Mouse (Mus musculus) thymus, postnatal 0 days (tissue): Measurements from ENCODE around the gene Adamts15. TPM values are rescaled to one million over a fixed set of nuclear protein-coding genes. Genes with fewer than 3 reads are reported as not detected.
A peak's percentile ranks its signal among the peaks of the same experiment; 100 is the strongest.

Experiments used
- DNase-seq: peaks from one replicate; pipeline ENCODE4 v3.0.0-alpha.2; 2015; ENCODE audit warnings: low spot score
- polyA plus RNA-seq: library from polyadenylated mRNA; unstranded; fragments of >200 nt; fragmentation: Nextera tagmentation; extraction: Ambion mirVana; gene quantifications from 2 replicates; pipeline ENCODE4 v1.2.1, GENCODE M21; 2015

The Adamts15 gene
- polyA plus RNA-seq = 0.34 and 0.51 TPM in 2 replicates

DNA sequence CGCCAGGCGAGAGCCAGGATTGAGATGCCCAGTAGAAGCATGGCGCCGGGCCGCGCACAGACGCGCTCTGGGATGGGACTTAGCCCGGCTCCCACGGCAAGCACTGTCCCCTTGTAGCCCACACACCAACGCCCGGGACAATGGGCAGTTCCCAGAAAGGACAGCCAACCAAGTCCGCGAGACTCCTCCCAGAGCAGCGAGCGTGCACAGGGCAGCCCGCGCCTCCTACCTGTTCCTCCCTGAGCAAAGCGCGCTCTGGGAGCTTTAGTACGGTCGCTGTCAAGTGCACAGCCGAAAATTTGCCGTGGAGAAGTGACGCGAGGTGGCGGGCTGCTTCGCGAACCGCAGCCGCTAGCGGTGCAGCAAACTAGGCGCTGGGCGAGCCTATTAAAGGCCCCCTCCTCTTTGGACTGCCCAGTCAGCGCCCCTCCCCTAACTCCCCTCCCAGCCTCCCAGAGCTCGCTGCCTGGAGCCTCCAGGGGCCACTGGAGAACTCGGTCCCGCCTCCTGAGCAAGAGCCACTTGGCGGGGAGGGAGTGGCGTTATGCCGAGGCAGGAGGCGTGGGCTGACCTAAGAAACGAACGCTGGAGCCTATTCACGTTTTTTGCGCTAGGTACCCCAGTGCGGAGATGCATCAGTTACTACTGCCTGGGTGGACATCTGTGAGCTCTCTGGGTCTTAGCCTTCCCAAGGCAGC, at the start of gene Adamts15:
Gene Adamts15 (minus strand): TSS at position 256 of the 698 bp plus-strand sequence.
- no peak for DNase-seq

DNA sequence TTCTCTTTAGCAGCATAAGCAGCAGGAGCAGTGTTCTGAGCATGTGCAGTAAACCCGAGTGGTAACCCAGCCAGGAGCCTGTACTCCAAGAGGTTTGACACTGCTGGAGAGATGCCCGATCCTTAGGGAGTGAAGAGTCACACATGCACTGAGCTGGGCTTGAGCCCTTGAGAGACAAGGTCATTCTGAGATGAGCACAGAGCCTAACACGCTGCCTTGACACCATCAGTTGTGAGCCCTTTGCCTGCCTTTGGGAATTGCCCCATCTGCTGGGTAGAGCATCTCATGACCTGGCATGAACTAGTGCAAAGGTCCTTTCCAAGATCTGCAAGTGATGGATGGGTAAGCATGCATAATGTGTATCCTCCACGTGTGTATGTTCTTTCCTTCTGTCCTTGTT, 49.7 kb upstream of the Adamts15 start:
- no peak for DNase-seq

DNA sequence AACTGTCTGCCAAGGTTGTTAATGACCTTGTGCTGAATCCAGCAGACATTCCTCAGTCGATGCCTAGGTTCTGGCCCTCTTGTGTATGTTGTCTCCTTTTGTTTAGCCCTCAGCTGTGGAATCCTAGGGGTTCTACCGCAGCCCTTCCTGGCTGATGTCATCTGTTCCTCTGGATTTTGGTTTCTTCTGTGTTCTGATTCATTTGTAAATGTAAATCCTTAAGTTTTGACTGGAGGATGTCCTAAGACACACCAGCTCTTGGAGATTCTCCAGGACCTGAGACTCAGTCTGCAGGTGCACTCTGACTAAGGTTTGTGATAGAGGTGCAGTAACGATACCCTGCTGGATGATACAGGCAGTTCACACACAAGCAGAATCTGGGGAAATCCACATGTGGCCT, 47.7 kb upstream of the Adamts15 start:
- DNase-seq = no peak

DNA sequence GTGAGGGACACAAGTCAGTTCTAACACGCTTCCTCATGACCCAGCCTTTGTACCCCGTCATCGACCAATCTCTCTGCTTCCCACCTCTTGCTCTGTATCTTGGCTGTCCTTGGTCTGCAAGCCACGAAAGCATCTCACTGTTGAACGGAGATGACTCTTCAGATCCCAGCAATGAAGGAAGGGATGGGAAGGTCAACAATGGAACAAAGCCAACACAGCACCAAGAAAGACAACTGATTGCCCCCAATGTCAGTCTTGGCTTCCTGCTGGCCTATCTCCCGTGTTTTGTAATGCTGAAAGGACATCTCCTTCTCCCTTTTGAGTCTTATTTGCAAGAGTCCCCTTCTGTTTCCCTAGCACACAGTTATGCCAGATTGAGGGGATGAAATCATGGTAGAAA, 45.9 kb upstream of the Adamts15 start:
- DNase-seq = no peak

DNA sequence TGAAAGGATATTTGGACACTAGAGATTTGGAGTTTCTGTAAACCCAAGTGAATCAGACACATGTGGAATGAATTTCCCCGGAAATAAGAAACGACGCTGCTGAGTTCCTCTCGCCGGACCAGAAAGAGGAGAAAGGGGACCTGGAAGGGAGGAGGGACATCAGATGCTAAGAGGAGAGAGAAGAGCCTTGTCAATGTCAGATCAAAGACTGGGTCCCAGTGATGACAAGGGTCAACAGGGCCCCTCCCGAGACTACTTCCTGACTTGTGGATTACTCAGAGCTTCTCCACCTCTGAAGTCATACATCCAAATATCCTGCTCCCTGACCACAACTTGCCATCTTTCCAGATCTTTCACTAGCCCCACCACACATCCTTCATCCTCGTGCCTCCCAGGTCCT, 44.6 kb upstream of the Adamts15 start:
- no peak for DNase-seq

DNA sequence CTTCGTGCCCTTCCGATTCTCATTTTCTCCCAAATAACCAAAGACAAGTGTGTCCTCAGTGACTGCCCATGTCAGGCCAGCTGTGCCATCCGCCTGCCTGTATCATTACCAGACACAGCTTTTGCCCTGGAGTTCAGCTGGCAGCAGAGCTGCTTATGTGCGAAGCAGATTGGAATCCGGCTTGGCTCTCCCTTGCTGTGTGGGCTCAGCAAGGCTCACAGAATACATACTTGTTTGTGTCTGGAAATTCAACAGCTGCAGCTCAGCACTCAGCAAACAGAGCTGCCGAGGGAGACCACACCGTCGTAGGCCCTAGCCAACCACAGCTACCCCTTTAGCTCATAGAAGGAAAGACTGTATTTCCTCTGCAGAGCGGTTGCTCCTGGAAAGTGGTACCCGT, 42.4 kb upstream of the Adamts15 start:
- no peak for DNase-seq

DNA sequence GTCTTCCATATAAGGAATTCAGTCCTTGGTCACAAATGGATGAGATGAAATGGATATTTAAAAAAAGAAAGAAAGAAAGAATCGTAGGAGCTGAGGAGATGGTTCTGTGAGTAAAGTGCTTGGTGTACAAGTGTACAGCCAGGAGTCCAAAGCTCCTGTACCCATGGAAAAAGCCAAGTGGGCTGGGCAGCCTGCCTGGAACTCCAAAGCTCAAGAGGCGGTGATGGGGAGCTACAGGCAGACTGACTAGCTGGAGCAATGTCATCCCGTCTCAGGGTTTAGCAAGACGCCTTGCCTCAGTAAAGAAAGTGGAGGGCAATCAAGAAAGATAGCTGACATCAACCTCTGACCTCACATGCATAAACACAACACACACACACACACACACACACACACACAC, 41.5 kb upstream of the Adamts15 start:
- DNase-seq = no peak

DNA sequence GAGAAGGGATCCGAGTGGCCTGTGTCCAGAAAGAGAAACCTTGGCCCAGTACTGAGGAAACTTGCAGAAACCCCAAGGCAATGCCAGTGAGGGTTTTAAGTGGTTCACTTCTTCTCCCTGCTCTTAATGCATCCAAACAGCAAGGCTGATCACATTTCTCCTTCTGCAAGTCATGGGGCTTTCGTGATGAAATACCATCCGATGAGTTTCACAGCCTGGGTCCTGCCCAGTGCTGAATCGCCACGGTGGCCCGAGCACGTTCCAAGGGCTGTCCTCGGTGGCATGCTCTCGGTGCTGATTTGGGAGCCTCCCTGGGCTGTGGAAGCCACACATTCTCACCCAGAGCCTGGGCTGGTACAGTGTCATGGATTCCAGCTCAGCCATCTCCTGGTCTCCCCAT, 33.0 kb upstream of the Adamts15 start:
- no peak for DNase-seq

DNA sequence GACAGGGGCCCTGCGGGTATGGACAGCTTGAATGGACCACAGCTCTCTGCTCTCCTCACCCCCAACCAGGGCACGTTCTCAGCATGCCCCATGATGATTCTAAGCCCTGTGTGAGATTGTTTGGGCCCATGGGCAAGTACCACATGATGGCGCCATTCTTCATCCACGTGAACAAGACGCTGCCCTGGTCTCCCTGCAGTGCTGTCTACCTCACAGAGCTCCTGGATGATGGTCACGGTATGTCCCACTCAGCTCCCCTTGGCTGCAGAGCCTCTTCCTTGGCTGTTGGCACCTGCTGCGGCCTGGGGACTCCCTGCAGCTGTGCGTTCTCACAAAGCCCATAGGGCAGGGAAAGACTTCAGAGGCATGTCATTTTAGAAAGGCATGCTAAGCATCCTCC, 31.0 kb upstream of the Adamts15 start:
- DNase-seq = peak; percentile 19

DNA sequence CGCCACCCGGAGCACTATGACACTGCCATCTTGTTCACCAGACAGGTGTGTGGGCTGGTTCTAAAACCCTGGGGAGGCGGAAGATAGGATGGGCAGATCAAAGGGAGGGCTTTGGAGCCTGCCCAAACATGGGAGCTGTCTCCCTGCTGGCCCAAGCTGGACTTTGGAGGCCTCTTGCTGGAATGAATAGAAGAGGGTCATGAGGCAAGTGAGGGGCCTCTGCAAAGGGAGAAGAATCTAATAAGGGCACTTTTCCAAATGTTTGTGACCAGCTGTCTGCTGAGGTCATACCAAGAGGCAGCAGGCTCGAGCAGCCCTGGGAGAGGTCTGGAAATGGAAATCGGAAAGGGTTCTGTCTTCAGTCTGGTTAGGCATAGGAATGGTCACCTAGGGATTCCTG, 29.2 kb upstream of the Adamts15 start:
- no peak for DNase-seq

DNA sequence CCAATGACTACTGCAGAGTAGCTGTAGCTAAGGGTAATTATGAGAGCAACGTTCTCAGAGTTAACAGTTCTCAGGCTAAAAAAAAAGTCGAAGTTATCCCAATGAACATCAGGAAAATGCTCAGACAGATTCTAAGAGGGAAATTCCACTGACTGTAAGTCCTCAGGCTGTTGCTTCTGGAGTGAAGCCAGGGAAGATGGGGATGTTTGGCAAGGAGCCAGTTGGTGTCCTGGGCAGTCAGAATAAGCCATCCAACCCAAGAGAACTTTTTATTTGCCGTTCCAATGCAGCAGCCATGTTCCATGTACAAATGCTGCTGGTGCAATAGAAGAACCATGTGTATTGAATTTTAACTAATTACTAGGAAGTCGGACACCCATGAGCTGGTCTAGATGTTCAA, 28.3 kb upstream of the Adamts15 start:
- no peak for DNase-seq

DNA sequence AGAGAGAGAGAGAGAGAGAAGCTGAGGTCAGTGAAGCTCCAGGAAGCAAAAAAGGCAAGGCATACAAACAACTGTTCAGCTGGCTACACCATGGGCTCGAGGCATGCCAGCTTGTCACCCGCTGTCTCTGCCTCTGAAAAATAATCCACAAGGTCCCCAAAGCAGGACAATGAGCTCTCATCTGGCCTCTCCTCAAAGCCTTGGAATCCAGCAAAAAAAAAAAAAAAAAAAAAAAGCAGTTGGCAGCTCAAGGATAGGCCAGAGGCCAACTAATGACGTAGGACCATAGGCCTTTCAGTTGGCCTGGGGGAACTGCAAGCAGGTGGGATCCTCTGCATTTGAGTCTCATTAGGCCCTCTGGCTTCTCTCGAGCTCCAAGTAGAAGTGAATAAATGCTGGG, 27.7 kb upstream of the Adamts15 start:
- DNase-seq = no peak

DNA sequence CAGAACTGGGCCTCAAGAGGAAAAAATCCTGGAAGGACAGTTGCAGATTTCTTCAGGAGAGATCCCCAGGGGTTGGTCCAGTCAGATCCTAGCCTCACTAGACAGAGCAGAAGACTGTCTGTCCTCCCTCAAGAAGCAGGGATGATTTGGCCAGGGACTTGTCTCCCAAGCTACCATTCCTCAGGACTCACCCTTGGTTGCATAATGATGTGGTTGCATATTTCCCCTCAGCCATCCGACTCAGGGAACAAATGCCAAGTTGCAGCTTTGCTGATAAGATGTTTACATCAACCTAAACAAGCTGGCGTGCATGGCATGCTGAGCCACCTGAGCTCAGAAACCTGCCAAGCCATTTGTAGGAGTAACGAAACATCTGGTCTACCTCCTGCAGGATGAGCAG, 27.2 kb upstream of the Adamts15 start:
- DNase-seq = no peak

DNA sequence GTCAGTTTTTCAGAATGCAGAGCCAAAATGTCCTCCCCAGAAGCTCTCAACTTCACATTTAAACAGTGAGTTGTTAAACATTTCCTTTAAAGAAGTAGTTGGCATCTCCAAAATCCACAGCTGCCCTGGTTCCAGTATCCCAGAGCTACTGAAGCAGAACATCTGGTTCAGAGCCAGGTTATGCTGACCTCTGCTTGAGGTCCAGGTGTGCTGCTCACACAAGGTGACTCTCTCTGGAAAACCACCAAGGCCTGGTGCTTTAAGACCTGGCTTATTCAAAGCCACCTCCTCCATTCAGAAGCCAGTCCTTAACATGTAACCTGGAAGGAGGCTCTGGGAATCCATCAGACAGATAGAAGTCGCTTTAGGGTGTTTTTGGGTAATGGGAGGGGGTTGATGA, 23.0 kb upstream of the Adamts15 start:
- no peak for DNase-seq

DNA sequence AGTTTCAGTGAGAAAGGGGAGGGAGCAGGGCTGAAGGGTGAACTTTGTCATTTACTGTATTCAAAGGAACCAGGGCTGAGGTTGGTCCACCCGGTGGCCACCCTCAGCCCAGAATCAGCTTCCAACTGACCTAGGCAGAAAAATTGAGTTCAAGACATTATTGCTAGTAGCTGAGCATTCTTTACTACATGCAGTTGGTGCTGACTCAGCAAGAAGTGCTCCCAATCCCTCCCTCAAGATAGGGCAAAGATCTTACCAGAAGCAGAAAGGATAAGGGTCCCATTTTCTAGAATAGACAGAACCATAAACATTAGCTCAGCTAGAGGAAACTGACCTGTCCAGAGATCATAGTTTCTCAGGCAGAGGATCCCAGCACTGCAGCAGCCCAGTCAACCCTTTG, 22.0 kb upstream of the Adamts15 start:
- no peak for DNase-seq

DNA sequence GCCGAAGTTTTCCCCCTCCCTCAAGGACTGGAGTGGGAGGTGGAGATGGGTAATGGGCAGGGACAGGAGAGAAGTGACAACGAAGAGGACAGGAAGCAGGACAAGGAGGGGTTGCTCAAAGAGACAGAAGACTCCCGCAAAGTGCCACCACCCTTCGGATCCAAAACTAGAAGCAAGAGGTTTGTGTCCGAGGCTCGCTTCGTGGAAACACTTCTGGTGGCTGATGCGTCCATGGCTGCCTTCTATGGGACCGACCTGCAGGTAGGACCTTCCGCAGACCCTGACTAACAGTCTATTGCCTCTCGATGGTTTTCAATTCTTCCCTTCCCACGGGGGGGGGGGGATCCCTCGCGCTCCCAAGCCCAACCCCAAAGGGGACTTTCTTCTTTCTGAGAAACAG, 21.1 kb upstream of the Adamts15 start:
- DNase-seq = no peak

DNA sequence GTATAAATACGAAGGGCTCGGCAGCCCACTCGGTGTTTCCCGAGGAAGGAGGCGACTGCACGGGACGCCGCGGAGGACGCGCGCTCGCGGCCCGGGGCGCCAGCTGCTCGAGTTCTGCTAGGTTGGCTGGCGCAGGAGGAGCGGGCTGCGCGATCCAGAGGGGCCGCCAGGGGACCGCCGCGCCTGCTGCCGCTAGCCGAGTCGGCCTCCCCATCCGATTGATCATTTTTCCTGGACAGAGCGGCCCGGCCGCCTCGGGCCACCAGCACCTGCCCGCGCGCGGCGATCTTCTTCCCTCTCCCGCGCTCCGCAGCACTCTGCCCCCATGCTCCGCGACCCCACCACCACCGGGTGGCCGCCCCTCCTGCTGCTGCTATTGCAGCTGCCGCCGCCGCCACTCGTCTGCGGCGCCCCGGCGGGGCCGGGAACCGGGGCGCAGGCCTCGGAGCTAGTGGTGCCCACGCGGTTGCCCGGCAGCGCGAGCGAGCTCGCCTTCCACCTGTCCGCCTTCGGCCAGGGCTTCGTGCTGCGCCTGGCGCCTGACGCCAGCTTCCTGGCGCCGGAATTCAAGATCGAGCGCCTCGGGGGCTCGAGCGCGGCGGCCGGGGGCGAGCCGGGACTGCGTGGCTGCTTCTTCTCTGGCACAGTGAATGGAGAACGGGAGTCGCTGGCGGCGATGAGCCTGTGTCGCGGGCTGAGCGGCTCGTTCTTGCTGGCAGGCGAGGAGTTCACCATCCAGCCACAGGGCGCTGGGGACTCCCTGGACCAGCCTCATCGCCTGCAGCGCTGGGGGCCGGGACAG, 20.5 kb upstream of the Adamts15 start, which contains the start of gene Adamts8:
Gene Adamts8 (plus strand): TSS at position 51 of the 802 bp plus-strand sequence.
- no peak for DNase-seq

DNA sequence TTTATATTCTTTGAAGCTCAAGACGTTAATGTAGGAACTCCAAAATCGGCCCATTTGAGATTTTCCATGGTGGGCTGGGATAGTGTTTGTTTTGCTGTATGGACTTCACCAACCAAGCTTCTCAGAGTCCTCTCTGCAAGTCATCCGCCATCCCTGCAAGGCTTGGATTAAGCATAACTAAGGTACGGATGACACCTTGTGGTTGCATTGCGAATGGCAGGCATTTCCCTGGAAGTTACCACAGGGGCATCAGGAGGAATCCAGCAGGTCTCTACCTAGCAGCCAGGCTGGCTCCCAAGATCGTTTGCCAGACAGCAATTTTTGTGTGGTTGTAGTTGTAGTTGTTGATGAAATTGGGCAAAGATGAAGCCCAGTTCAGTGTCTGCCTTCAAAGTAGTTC, 18.1 kb upstream of the Adamts15 start:
- DNase-seq = peak; percentile 59

DNA sequence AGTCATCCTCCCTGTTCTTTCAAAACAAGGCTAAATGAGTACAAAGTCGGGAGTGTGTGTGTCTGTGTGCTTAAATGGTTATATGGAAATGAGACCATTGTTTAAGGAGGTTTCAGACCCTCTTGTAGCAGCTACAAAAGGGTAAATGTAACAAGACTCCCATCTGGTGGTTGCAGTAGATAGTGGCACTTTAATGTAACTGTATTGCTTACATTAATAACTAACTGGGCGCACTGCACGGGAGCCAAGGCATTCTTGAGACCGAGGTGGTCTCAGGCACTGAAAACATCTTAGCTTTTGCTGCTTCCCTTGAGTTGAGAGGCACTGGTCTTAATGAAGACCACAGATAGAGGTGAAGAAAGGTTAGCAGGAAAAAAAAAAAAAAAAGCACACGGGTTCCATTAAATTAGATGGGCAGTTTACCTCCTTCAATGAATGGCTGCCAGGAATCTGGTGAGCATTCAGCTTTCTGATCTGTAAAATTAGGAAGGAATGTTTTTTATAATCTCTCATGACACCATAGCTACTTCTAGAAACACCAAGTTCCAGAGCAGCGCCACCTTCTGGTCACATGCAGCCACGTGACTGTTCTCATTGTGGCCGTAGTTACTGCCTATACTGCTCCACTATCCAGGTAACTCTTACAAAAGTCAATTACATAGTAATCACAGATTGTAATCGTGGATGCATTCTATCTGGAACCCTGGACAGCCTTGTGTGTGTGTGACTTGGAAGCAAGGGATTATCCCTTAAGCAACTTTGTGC, 14.6 kb upstream of the Adamts15 start:
- DNase-seq = peak; percentile 7

DNA sequence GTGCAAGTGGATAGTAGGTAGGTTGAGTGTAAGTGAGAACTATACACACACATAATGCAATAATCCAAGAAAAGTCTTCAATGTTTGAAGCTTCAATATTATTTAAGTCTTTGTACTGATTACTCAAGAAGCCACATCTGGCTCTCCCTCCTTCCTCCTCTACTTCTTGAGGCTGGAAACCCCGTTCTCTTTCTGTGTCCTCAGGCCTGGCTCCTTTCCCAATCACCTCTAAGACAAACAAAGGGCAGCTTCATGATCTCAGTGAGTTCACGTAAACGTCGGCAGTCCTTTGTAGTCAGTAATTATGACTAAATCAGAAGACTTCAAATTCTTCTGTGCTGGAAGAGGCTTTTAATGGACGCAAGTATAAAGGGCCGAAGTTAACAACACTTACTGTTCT, 12.6 kb upstream of the Adamts15 start:
- no peak for DNase-seq

DNA sequence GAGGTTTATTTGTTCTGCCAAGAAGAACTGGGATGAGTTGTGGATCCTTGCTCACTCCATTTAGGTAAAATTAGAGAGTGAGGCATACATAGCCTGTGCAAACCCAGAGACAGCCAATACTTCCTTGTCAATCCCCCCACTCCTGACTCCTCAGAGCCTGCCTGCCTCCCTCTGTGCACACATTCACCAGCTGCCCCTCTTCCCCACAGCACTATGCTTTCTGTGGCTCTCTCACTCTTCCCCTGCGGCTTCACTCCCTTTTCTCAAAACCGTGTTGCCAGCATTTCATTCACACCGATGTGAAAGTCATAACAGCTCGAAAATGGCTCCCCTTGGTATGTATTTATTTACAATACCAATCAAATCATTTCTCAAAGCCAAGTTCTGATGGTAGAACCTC, 10.1 kb upstream of the Adamts15 start:
- no peak for DNase-seq

DNA sequence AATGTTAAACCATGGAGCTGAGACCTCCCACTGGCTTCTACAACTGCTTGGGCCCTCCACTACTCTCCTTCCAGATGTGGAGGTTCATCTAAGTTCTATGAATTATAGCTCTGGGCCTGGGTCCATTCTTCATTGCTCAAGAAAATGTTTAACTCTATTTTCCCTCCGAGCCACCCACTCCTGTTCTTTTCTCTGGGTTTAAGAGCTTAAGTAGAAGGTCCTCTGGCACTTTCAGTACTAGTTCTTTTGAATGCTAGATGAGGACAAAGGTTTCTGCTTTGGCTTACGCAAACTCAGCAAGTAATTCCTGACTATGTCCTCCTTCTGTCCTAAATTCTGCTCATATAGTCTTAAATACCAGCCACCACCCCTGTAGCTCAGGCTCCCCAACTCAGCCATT, 6.5 kb upstream of the Adamts15 start:
- DNase-seq = no peak
